Mouse (Mus musculus) hindbrain, embryonic 13.5 days (tissue): ENCODE data around the gene Slc10a1. TPM values are rescaled to one million over a fixed set of nuclear protein-coding genes. Genes with fewer than 3 reads are reported as not detected.

Experiments used
- ATAC-seq: fragments of 200-750 bp; cut with Nextera tagmentation; 2 replicates; pipeline ENCODE4 v1.8.0; 2017; ENCODE audit warnings: moderate TSS enrichment; ENCODE audit not compliant: low FRiP score
- H3K27ac ChIP-seq: fragments of 300-500 bp; sonication (generic); 2 replicates; pipeline ENCODE4 v1.5.1; 2015; ENCODE audit warnings: inconsistent platforms, mild to moderate bottlenecking, moderate library complexity
- H3K27me3 ChIP-seq: fragments of 300-500 bp; sonication (generic); 2 replicates; pipeline ENCODE4 v1.6.1; 2015; ENCODE audit warnings: mild to moderate bottlenecking, inconsistent platforms
- H3K36me3 ChIP-seq: fragments of 300-500 bp; sonication (generic); 2 replicates; pipeline ENCODE4 v1.6.1; 2015; ENCODE audit warnings: mild to moderate bottlenecking, inconsistent platforms
- H3K4me1 ChIP-seq: fragments of 300-500 bp; sonication (generic); replicated peaks from 2 replicates; pipeline ENCODE4 v1.6.1; 2015; ENCODE audit warnings: inconsistent platforms
- H3K4me2 ChIP-seq: fragments of 300-500 bp; sonication (generic); 2 replicates; pipeline ENCODE4 v1.6.1; 2015; ENCODE audit warnings: inconsistent platforms, mild to moderate bottlenecking, moderate library complexity
- H3K4me3 ChIP-seq: fragments of 300-500 bp; sonication (generic); 2 replicates; pipeline ENCODE4 v1.5.1; 2015; ENCODE audit warnings: mild to moderate bottlenecking, inconsistent platforms
- H3K9ac ChIP-seq: fragments of 300-500 bp; sonication (generic); 2 replicates; pipeline ENCODE4 v1.6.1; 2015; ENCODE audit warnings: mild to moderate bottlenecking, inconsistent platforms
- H3K9me3 ChIP-seq: fragments of 300-500 bp; sonication (generic); 2 replicates; pipeline ENCODE4 v1.6.1; 2016; ENCODE audit warnings: inconsistent platforms
- WGBS: fragments of 180-500 bp; shearing (Covaris S2); methylation state at CpG from one replicate; pipeline ENCODE4 v1.1.7; 2015; 5-methylcytosine and 5-hydroxymethylcytosine counted together
- polyA plus RNA-seq: library from polyadenylated mRNA; unstranded; fragments of >200 nt; fragmentation: Nextera tagmentation; extraction: Ambion mirVana; gene quantifications from 2 replicates; pipeline ENCODE4 v1.2.1, GENCODE M21; 2015

The Slc10a1 gene
- polyA plus RNA-seq, 1 experiment from 2014 or later = 0.21 TPM

DNA sequence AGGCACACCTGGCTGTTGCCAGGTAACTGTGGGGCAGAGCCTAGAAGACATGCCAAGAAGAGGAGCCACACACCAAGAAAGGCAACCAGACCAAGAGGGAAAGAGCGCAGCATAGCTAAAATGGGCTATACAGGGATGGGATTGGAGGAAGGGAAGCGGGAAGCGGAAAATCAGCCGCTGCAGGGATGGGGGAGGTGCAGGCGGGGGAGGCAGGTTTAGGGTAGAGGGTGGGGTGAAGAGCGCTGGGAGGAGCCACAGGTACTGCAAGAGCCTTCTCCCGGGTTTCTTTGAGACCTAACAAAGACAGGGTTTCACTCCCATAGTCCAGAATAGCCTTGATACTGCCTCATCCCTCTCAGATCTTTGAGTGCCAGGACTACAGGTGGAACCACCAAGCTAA lies 45.6 kb downstream of the Slc10a1 start:
- H3K27ac ChIP-seq = no peak overlapping the region
- peak overlapping the region; percentile 26; the same call in 1 of the 2 replicates for H3K4me2 ChIP-seq
- WGBS = 11% methylated on average over 7 of the region's 7 CpGs
- H3K9ac ChIP-seq = no peak overlapping the region
- no peak for ATAC-seq
- no peaks in the 10 kb centered on the region for H3K4me1 ChIP-seq
- H3K27me3 ChIP-seq = no peaks in the 10 kb centered on the region
- H3K9me3 ChIP-seq = no peaks in the 10 kb centered on the region
- H3K4me3 ChIP-seq = no peak overlapping the region
- H3K36me3 ChIP-seq = no peaks in the 10 kb centered on the region

DNA sequence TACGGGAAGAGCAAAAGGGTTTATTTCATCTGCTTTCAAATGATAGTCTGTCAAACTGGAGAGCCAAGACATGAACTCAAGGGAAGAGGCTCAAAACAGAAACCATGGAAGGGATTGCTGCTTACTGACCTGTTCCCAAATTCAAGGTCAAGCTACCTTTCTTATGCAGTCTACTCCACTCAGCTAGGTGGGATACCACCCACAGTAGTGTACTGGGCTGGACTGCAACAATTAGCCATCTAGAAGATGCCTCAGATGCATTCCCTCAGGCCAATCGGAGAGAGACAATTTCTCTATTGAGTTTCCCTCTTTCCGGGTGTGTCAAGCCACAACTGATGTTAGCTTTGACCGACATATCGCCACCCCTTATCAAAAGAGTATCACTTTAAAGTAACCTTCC lies 47.2 kb downstream of the Slc10a1 start:
- no peak overlapping the region for H3K4me2 ChIP-seq
- no peaks in the 10 kb centered on the region for H3K9me3 ChIP-seq
- H3K27me3 ChIP-seq = no peaks in the 10 kb centered on the region
- H3K4me1 ChIP-seq = no peaks in the 10 kb centered on the region
- no peak overlapping the region for H3K27ac ChIP-seq
- ATAC-seq = no peak
- H3K9ac ChIP-seq = no peak overlapping the region
- WGBS = 98% methylated on average over 5 of the region's 5 CpGs
- H3K36me3 ChIP-seq = no peaks in the 10 kb centered on the region
- H3K4me3 ChIP-seq = no peak overlapping the region

DNA sequence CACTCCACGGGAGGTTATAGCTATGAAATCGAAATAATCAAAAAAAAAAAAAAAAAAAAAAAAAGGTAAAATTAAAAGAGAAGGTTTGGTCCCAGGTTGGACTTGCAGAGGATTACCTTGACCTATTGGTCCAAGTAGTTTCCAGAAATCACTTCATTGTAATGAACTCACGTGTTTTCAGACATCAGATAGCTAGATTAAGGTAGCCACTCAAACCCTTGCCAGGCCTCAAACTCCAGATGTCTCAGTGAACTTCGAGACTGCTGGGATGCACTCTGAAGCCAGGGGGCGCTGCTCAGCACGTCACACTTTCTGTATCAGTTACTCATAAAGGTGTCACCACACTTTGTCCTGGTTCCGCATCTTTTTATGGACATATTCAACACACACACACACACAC lies 50.7 kb downstream of the Slc10a1 start:
- ATAC-seq = no peak
- WGBS = 54% methylated on average over 7 of the region's 7 CpGs
- Histone ChIP-seq H3K4me1 (no peaks in the 10 kb centered on the region), H3K36me3 (no peaks in the 10 kb centered on the region), H3K4me2 (no peak overlapping the region), H3K9me3 (no peaks in the 10 kb centered on the region), H3K27me3 (no peaks in the 10 kb centered on the region), H3K4me3 (no peak overlapping the region), H3K9ac (no peak overlapping the region), H3K27ac (no peak overlapping the region)

DNA sequence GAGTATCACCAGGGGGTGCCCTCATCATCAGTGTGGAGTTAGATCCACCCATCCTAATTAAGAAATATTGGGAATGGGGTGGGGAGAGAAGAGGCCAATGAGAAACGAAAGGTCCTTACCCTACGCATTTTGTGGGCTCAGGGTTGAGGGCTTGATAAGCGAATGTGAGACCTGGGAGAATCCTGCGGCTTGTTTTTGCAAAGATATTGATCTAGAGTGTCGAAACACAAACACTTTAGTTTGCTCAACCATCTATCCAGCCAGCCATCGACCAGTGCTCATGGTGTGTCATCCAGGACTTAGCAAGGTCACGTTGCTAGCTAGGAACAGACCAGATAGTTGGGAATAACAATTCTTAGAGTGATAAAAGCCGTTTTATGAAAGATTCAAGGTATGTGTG lies 58.9 kb downstream of the Slc10a1 start:
- Histone ChIP-seq H3K27ac (no peak overlapping the region), H3K9ac (no peak overlapping the region), H3K4me2 (no peak overlapping the region), H3K4me3 (no peak overlapping the region), H3K4me1 (no peaks in the 10 kb centered on the region), H3K36me3 (no peaks in the 10 kb centered on the region), H3K9me3 (no peaks in the 10 kb centered on the region), H3K27me3 (no peaks in the 10 kb centered on the region)
- WGBS = 86% methylated on average over 8 of the region's 8 CpGs
- ATAC-seq = no peak

Other genes with a start within 250 kb of the Slc10a1 start
- 3.8 and 4.0 TPM in 2 replicates for gene Ccdc177, start 208.0 kb downstream of the Slc10a1 start, polyA plus RNA-seq
- 11.4 and 12.8 TPM in 2 replicates for gene Susd6, start 178.2 kb downstream of the Slc10a1 start, polyA plus RNA-seq
- gene Srsf5, start 23.2 kb downstream of the Slc10a1 start, polyA plus RNA-seq = 479 and 495 TPM in 2 replicates
- gene Smoc1, start 58.1 kb upstream of the Slc10a1 start, polyA plus RNA-seq = 20.5 and 21.4 TPM in 2 replicates